Mouse (Mus musculus) heart, postnatal 14 days (tissue): ENCODE measurements at regions not wholly inside any gene's neighbourhood (a gene's known extent, or its start where the extent isn't known, plus 50 kb on each side); places are given as distances from the start of the nearest gene placed in this dataset.

Source experiments
- DNase-seq, 2 experiments: peaks; one replicate each; pipeline ENCODE4 v3.0.0; 2021 to 2022
- intact Hi-C: fragments of 180-260 bp; cut with DNase I; formaldehyde crosslinking; loops from one replicate; pipeline ENCODE4 v1.15.1; 2025

DNA sequence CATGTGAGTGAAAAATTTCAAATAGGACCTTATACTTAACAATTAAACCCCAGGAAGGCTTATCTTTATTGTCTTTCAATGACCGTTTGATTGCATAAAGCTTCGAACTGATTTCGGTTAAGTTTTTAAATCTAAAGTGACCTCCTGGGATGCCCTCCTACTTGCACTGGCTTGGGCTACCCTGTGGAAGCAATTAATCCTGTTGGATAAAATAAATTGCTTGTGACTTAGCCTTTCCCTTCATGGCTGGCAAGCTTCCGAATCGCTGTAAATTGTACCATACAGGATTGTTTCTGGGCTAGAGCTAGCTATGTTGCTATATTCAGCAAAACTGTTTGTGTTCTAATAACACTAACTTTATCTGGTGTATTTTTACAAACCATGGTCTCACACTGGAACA is 272.6 kb upstream of the Ccdc54 start:
- DNase-seq, result no peak
- intact Hi-C loops, result no loop called here

GRCm38 (mm10) chr16:50859513-50859912 is 268.6 kb upstream of the Ccdc54 start:
- intact Hi-C loops, result no loop called here
- DNase-seq, result no peak

DNA sequence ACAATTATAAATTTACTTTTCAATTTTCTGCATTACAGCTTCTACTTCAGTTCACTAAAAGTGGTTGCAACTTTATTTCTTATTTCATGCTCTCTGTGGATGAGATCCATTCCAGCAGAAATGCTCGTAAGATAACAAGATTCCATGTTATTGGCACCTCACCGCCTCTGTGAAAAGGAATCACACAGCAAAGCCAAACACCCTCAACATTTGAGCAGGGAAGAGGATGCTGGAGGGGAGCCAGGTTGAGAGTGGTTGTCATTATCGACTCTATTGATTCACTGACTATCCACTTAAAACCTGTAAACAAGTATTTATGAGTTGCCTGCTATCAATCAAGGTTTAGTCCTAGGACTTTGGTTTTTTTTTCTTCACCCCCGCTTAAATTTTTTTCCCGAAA is 261.1 kb upstream of the Ccdc54 start:
- intact Hi-C loops, result no loop called here
- no peak for DNase-seq

DNA sequence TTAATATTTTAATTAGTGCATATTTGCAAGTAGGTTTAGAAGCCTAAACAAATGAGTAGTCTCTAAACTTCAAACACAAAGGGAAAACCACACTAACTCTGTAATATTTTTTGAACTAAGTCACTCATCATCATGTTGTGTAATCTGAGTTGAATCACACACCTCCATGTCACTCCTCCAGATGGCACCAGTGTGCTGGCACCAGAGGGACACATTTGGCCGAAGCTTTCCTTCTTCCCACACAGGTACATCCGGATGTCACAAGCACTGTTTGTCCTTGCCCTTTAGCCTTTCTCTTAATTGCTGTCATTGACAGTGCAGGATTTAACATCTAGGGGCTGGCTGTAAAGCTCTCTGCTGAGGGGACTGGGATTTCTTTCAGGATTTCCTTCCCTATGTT is 256.7 kb upstream of the Ccdc54 start:
- intact Hi-C loops, result no loop called here
- DNase-seq, result no peak

DNA sequence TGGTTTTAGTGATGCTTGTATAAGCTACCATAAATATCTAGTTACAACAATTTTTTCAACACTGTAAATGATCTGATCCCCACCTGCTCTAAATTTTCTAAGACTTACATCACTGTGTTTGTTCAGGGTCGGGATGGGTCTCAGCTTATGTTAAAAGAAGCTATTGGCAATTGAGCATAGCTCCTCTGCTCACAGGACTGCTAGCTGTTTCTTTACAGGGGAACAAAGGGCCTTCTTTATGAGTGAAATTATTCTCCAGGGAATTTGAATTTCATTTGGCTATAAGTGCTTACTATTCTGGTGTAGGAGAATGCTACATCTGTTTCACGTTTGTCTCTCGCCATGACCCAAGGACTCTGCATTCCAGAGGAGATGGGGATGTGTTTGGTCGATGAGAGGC is 255.6 kb upstream of the Ccdc54 start:
- no peak for DNase-seq
- intact Hi-C loops, result no loop called here

DNA sequence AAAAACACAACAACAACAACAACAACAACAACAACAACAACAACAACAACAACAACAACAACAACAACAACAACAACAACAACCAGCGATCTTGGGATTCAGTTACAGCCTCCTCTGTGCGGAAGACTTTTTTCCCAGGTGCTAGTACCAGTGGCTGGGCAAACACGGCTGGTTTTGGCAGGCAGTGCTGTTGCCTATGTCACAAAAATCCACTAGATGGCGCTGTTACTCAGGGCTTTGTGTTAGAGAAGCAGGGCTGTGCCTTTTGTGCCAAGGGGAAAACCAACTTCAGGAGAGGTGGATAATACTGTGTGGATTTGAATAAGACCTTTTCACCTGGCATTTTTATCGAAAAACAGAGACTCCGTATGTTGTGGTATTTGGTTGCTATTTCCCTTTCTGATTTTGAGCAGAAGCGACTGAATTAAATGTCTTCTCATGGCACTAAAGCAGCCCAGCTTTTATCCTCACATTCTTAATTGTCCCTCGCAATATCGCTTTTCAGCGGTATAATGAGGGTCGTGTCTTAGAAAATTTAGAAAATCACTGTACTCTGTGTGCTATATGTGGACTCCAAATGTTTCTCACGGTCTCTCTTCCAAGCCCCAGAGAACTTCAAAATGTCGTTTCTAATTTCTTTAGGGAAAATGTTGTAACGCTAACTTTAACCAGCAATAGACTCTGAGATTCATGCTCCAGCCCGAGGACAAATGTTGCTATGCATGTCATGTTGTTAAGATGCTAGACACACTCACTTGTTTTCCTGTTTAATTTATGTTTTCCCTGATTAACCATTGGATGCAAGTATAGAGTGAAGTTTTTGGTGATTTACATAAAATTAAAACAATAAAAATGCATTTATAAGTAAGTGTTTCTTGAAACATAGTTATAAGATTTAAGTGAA is 251.0 kb upstream of the Ccdc54 start:
- peak; percentile 60 to 84 for DNase-seq

DNA sequence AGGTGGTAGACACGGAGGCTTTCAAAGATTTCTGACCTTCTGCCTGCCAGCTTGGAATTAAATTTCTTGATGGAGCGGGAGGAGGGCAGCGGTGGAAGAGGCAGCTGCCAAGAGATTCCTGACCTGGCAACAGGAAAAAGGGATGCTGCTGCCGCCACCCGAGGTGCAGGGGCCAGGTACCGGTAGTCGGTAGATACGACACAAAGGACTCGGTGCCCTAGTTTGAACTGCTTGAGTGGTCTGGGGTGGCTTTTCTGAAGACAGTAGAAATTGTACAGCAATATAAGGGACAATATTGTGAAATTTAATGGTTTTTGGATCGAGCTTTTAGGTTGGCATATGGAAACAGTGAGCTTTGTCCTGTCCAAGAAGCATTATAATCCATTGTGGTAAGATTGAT is 250.3 kb upstream of the Ccdc54 start:
- peak in 1 of 2 experiments; percentile 1 for DNase-seq
- intact Hi-C loops, result no loop called here

More for the DNA sequence above, 251.0 kb upstream of the Ccdc54 start:
- intact Hi-C loops, result no loop called here

GRCm38 (mm10) chr16:50839665-50840064 is 248.7 kb upstream of the Ccdc54 start:
- DNase-seq, result peak; percentile 5 to 14
- intact Hi-C loops, result no loop called here

- no peak for DNase-seq
- intact Hi-C loops, result no loop called here
These were observed 246.5 kb upstream of the Ccdc54 start for GRCm38 (mm10) chr16:50837416-50837815.

- no peak for DNase-seq
- intact Hi-C loops, result no loop called here
These were observed 245.5 kb upstream of the Ccdc54 start for GRCm38 (mm10) chr16:50836457-50836856.

DNA sequence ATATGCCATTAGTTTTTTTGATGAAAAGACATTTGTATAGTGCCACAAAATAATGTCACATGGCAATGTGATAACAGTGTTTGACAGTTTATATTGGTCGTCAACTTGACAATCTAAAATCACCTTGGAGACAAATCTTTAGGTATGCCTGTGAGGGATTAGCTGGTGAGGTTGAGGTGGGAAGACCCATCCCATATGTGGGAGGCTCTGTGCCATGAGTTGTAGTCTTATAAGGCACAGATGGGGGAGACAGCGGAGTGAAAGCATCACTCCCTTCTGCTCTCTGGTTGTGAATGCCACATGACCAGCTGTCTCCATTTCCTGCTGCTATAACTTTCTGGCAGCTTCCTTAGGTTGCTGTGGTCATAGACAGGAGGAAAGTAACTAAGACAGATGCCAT is 242.4 kb upstream of the Ccdc54 start:
- no peak for DNase-seq
- intact Hi-C loops, result no loop called here

- no peak for DNase-seq
- intact Hi-C loops, result no loop called here
These were observed 231.4 kb upstream of the Ccdc54 start for GRCm38 (mm10) chr16:50822352-50822751.

- no peak for DNase-seq
- intact Hi-C loops, result no loop called here
These were observed 223.7 kb upstream of the Ccdc54 start for GRCm38 (mm10) chr16:50814626-50815025.

DNA sequence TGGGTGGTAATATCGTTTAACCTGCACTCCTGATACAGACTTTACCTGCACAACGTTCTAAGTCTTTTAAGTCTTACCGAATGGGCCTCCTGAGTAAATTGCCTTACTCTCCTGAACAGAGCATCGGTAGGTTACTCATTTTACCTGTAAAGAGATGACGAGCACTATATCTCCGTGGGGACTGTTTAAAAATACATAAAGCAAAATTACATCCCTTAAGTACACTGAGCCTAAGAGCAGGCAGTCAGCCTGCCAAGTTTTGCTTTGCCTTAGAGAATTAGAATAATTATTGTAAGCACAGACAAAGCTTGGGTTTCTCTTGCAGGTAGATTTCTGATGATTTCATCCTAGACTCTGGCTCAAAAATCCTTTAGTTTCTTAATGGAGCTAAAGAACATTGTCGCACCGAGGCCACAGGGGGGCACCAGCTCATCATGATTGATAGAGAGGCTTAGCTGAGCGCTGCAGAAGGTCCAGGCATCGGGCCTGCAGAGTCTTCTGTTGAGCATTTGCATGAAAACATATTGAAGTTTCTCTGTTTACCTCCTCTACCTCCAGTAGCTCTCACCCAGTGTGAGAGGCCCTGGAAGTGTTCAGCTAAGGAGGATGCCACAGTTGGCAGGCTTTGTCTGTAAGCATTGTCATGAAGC is 208.3 kb upstream of the Ccdc54 start:
- intact Hi-C loops, result no loop called here
- DNase-seq, result peak; percentile 63 to 76

DNA sequence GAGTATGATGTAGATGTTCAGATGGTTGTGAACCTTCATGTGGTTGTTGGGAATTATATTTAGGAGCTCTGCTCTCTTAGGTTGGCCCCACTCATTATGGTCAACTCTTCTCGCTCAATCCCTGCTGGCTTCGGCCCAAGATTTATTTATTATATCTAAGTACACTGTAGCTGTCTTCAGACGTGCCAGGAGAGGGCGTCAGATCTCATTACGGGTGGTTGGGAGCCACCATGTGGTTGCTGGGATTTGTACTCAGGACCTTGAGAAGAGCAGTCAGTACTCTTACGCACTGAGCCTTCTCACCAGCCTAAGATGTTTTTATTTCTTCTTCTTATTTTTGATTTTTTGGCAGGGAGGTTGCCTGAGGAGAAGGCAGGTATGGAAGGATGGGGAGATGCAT is 207.1 kb upstream of the Ccdc54 start:
- intact Hi-C loops, result no loop called here

GRCm38 (mm10) chr16:50792960-50793359 is 202.0 kb upstream of the Ccdc54 start:
- intact Hi-C loops, result no loop called here
- DNase-seq, result no peak

More for the DNA sequence above, 207.1 kb upstream of the Ccdc54 start:
- DNase-seq, result no peak

DNA sequence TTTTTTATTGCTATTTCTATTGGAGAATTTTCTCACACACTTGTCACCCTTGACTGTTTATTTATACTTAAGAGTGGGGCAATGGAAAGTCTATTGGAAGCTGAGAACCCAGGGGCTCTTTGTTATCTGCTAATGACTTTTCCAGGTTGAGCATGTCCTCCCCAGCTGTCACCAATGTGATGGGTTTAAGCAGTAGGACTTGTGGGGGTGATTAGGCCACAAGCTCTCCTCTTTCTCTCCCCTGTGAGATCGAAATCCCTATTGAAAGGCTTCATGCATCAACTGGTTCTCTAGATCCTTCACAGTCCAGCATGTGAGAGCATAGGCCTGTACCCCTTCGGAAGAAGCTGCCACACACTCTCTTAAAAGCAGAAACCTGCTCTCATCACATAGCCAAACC is 201.6 kb upstream of the Ccdc54 start:
- intact Hi-C loops, result no loop called here
- DNase-seq, result no peak

- DNase-seq, result no peak
- intact Hi-C loops, result no loop called here
These were observed 197.7 kb upstream of the Ccdc54 start for GRCm38 (mm10) chr16:50788702-50789101.

DNA sequence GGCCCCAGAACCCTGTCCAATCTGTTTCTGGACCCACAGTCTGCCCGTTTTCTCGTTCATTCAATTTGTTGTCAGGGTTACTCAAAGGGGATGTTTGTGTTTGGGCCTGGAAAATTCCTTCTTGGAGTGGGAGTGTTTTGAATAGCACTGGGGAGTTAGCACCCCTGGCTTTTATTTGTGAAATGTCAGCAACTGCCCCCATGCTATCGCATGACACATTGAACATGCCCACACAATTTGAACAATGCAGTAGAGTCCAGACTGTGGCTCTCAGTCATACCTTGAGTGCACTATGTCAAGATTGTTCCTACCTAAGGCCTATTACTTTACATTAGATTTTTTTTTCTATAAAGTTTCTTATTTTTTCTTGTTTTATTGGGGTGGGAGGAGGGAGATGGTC is 195.2 kb upstream of the Ccdc54 start:
- intact Hi-C loops, result no loop called here

DNA sequence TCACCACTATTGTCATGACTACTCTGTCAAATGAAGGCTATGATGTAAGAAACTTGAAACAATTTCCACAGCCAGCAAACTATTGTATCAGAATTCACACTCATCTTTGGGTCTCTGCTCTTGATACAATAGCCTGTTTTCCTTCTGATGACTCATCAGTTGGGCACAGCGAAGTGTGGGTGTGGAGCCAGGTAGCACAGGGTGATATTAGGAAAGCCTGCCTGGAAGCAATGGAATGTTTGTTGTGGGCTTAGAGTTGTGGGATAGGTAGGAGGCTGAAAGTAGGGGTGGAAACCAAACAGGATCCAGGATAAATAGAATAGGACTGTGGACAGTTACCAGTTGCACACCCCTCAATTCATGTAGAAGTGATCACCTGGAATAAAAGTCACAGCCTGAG is 194.4 kb upstream of the Ccdc54 start:
- intact Hi-C loops, result no loop called here

More for the DNA sequence above, 195.2 kb upstream of the Ccdc54 start:
- DNase-seq, result no peak

GRCm38 (mm10) chr16:50784651-50785228 is 193.8 kb upstream of the Ccdc54 start:
- intact Hi-C loops, result no loop called here
- DNase-seq, result no peak

More for the DNA sequence above, 194.4 kb upstream of the Ccdc54 start:
- DNase-seq, result no peak
